In the genomic region with DNA sequence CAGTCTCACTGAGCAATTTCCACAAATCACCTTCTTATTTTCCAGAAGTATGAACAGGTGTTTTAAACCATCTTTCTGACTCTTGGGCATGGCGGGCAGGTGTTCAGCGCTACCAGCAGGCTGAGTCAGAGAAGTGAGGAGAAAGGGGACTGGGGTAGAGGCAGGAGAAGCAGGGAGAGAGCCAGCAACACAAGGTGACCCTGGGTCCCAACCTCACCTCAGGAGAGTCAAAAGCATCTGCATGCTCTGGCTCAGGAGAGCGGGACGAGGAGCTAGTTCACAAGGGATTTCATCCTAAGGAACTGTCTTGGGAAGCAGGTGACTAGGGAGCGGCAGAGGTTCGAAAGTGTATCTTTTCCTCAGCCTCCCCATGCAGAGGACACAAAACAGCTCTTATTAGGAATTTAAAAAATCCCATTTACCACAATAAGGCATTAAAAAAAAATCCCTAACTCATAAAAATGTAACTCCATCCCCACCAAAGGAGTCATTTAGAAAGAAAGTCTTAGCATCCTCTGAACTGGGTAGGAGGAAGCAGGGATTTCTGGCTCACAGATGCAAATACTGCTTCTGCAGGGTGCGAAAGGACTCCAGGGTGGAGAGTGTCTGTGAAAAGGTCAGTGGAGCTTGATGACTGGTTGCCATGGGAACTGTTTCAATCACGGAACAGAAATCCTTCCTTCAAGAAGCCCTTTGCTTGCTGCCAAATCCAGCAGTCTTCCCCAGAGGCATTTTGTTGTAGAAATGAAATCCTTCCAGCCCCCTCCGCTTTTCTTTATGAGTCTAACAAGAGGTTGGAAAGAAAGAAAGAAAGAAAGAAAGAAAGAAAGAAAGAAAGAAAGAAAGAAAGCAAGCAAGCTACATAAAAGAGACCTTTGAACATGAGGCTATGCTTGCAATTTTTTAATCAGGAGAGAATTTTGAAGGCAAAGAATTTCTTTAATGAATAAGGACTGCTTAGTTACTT, we compare ENCODE assay signal across 9 mouse cellular contexts. TPM values are rescaled to one million over a fixed set of nuclear protein-coding genes. Genes with fewer than 3 reads are reported as not detected.
A peak's percentile ranks its signal among the peaks of the same experiment; 100 is the strongest.
DNase-seq lines count a peak whose midpoint lies in the region; ATAC-seq and TF ChIP-seq lines count a peak whose summit lies in the region.
"Had no signal": no experiment of that assay in that cellular context is flagged by ENCODE, and none has a peak within 500 bp of the region (broad histone marks: within the 10 kb centered on the region; RNA-seq: fewer than 3 reads in every experiment).

No protein-coding gene starts in this region.

- no peaks in the 10 kb centered on the region for H3K36me3 ChIP-seq in embryonic facial prominence, embryonic 12.5 days
- H3K36me3 ChIP-seq in heart, adult 2 months (ENCODE audit: control insufficient read depth, insufficient read depth, low read length), result no peaks in the 10 kb centered on the region
- H3K36me3 ChIP-seq: liver, embryonic 15.5 days had no signal

- TF ChIP-seq EP300 in heart, adult 2 months (IDR thresholded peaks at IDR 0.05; ENCODE audit: insufficient read depth, low read depth, low read length), result no peak

- no peak for ATAC-seq in embryonic facial prominence, embryonic 12.5 days (ENCODE audit: insufficient number of reproducible peaks, insufficient read depth, low FRiP score, low TSS enrichment)
- no peak for ATAC-seq in CD4-positive, CD25-positive, alpha-beta regulatory T cell, adult 4 months
- ATAC-seq in activated CD4-positive, CD25-positive, alpha-beta regulatory T cell, adult 4 months, result no peak

- TF ChIP-seq POLR2A in heart, adult 2 months (IDR thresholded peaks at IDR 0.05; ENCODE audit: insufficient read depth, low read depth, low read length), result no peak

- no peak overlapping the region for H3K27ac ChIP-seq in embryonic facial prominence, embryonic 12.5 days
- peak overlapping the region; percentile 75 for H3K27ac ChIP-seq in layer of hippocampus, adult 2 months
- no peak overlapping the region for H3K27ac ChIP-seq in heart, adult 2 months
- H3K27ac ChIP-seq: liver, embryonic 15.5 days had no signal

- H3K4me3 ChIP-seq in embryonic facial prominence, embryonic 12.5 days, result no peak overlapping the region
- no peak overlapping the region for H3K4me3 ChIP-seq in layer of hippocampus, adult 2 months
- no peak overlapping the region for H3K4me3 ChIP-seq in heart, adult 2 months
- H3K4me3 ChIP-seq: liver, embryonic 15.5 days had no signal

- 0 out of 2 replicates have a peak overlapping the region, but pooled peaks have one; percentile 12 for H3K4me2 ChIP-seq in embryonic facial prominence, embryonic 12.5 days (replicated peaks)
- H3K4me2 ChIP-seq: liver, embryonic 15.5 days had no signal

- WGBS in embryonic facial prominence, embryonic 12.5 days, result 15% methylated on average over 9 of the region's 9 CpGs
- 33% methylated on average over 9 of the region's 9 CpGs for WGBS in heart, adult 2 months

- TF ChIP-seq CTCF in layer of hippocampus, adult 2 months (conservative IDR thresholded peaks at IDR 0.05), result no peak
- TF ChIP-seq CTCF in heart, adult 2 months (IDR thresholded peaks at IDR 0.05), result no peak

- no peaks in the 10 kb centered on the region for H3K27me3 ChIP-seq in embryonic facial prominence, embryonic 12.5 days
- no peaks in the 10 kb centered on the region for H3K27me3 ChIP-seq in heart, adult 2 months (ENCODE audit: control insufficient read depth, insufficient read depth, low read length)
- H3K27me3 ChIP-seq: liver, embryonic 15.5 days had no signal

- peaks cover 13% of the 10 kb centered on the region for H3K4me1 ChIP-seq in embryonic facial prominence, embryonic 12.5 days
- H3K4me1 ChIP-seq in heart, adult 2 months (ENCODE audit: control insufficient read depth, insufficient read depth, low read length), result peaks cover 1% of the 10 kb centered on the region
- H3K4me1 ChIP-seq: liver, embryonic 15.5 days had no signal

- no peaks in the 10 kb centered on the region for H3K9me3 ChIP-seq in embryonic facial prominence, embryonic 12.5 days
- H3K9me3 ChIP-seq: liver, embryonic 15.5 days had no signal

- peak; percentile 19 for DNase-seq in lung, postnatal 10 days
- no peak for DNase-seq in lung, postnatal 4 days
- DNase-seq in layer of hippocampus, adult 2 months (ENCODE audit: low spot score in 2 of 2), result peak; percentile 34 to 72
- peak; percentile 78 for DNase-seq in retina, postnatal 1 day
- DNase-seq in heart, adult 2 months, result no peak

- intact Hi-C loops in heart, adult 2 months (cut with DNase I), result no loop called here

- H3K79me2 ChIP-seq in heart, adult 2 months (replicated peaks; ENCODE audit: control insufficient read depth, insufficient read depth, low read length), result no peaks in the 10 kb centered on the region

- H3K9ac ChIP-seq in embryonic facial prominence, embryonic 12.5 days, result no peak overlapping the region
- H3K9ac ChIP-seq in heart, adult 2 months (ENCODE audit: low read depth, low read length), result no peak overlapping the region
- H3K9ac ChIP-seq: liver, embryonic 15.5 days had no signal

RNA-seq across cellular contexts. Expression of a gene that starts 31.4 kb away (rescaled TPM):
- 1.8 and 2.2 TPM in 2 replicates for polyA plus RNA-seq in embryonic facial prominence, embryonic 12.5 days (2016; fragmentation: Nextera tagmentation; extraction: Ambion mirVana)
- 1 to 10 TPM; 3.5 to 3.8 TPM for total RNA-seq in layer of hippocampus, adult 2 months (2021)
- polyA plus RNA-seq in CD4-positive, CD25-positive, alpha-beta regulatory T cell, adult 4 months (2017; shearing (Covaris generic)), result 100 to 1,000 TPM; 300 to 441 TPM
- total RNA-seq in heart, adult 2 months (2021), result 1 to 10 TPM; 1.2 TPM
- 2.0 and 2.5 TPM in 2 replicates for polyA plus RNA-seq in heart, adult 2 months (2012; rRNA removed)
- polyA plus RNA-seq in activated CD4-positive, CD25-positive, alpha-beta regulatory T cell, adult 4 months (2017; shearing (Covaris generic)), result 100 to 1,000 TPM; 213 to 237 TPM

Comparison
In these comparisons a context has a peak if more than half of its experiments do, and no peak if none do; other contexts are left out.
1. DNase-seq: peak in lung, postnatal 10 days (single experiment), layer of hippocampus, adult 2 months (2 of 2) and retina, postnatal 1 day (single experiment); none in lung, postnatal 4 days (0 of 2) and heart, adult 2 months (0 of 2).
2. RNA of a gene that starts 31.4 kb away (polyA plus RNA-seq): 300 to 441 TPM in CD4-positive, CD25-positive, alpha-beta regulatory T cell, adult 4 months and 213 to 237 TPM in activated CD4-positive, CD25-positive, alpha-beta regulatory T cell, adult 4 months; 2.0 to 2.5 TPM in heart, adult 2 months and 1.8 to 2.2 TPM in embryonic facial prominence, embryonic 12.5 days; every median in the first group is over 10 times any median in the second.